Mouse (Mus musculus): ENCODE data around the gene Gja5. TPM values are rescaled to one million over a fixed set of nuclear protein-coding genes. Genes with fewer than 3 reads are reported as not detected.
A peak's percentile ranks its signal among the peaks of the same experiment; 100 is the strongest.

Gja5 gene
- polyA plus RNA-seq, 2 experiments: 10.3 to 25.7 TPM

GRCm38 (mm10) chr3:97032053-97032496 lies 127.6 kb downstream of the Gja5 start:
- Histone ChIP-seq H3K27me3 (ENCODE audit: control insufficient read depth, insufficient read depth, low read length) (no peaks in the 10 kb centered on the region), H3K9ac (ENCODE audit: low read depth, low read length, severe bottlenecking) (peak overlapping the region; percentile 25; the same call in 1 of the 2 replicates), H3K27ac (replicated peaks; ENCODE audit: low read depth, low read length) (no peak overlapping the region), H3K4me3 (replicated peaks; ENCODE audit: low read length) (peak overlapping the region; percentile 34), H3K4me2 (replicated peaks; ENCODE audit: low read depth, low read length, severe bottlenecking) (peak overlapping the region; percentile 52), H3K4me1 (ENCODE audit: control insufficient read depth, insufficient read depth, low read length) (0 out of 2 replicates have a peak, but pooled peaks cover 3% of the 10 kb centered on the region), H3K36me3 (ENCODE audit: control insufficient read depth, insufficient read depth, low read length) (no peaks in the 10 kb centered on the region), H3K9me3 (ENCODE audit: control insufficient read depth, low read length) (no peaks in the 10 kb centered on the region)
- ATAC-seq (ENCODE audit: low FRiP score, low read depth) (no peak), DNase-seq (ENCODE audit: low spot score) (peak; percentile 27)
- under 1% methylated on average over 10 of the region's 10 CpGs for WGBS
- no peak for TF ChIP-seq POLR2A (IDR thresholded peaks at IDR 0.05; ENCODE audit: borderline replicate concordance, extremely low read depth, insufficient read depth, insufficient read length)

DNA sequence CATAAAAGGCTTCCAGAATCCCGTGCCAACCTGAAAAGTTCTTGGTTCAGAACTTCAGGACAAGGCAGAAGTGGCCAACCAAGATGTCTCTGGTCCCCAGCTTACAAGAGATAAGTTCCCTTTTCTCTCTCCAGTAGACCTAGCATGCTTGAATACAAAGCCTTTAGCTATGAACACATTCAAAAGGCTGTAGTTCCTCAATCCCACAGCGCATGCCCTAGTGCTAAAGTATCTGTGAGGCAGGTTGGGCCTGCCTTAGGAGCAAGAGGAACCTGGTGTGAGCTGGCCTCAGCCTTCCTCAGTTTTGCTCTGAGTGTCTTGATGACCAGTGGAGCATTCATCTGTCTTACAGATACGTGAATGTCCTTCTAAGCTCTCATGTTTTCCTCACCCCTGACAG lies 131.1 kb downstream of the Gja5 start:
- WGBS: 86% methylated on average over 3 of the region's 3 CpGs
- Histone ChIP-seq H3K9me3 (ENCODE audit: control insufficient read depth, low read length) (no peaks in the 10 kb centered on the region), H3K36me3 (ENCODE audit: control insufficient read depth, insufficient read depth, low read length) (no peaks in the 10 kb centered on the region), H3K27ac (replicated peaks; ENCODE audit: low read depth, low read length) (no peak overlapping the region), H3K27me3 (ENCODE audit: control insufficient read depth, insufficient read depth, low read length) (no peaks in the 10 kb centered on the region), H3K9ac (ENCODE audit: low read depth, low read length, severe bottlenecking) (no peak overlapping the region), H3K4me3 (replicated peaks; ENCODE audit: low read length) (no peak overlapping the region), H3K4me1 (ENCODE audit: control insufficient read depth, insufficient read depth, low read length) (0 out of 2 replicates have a peak, but pooled peaks cover 5% of the 10 kb centered on the region), H3K4me2 (replicated peaks; ENCODE audit: low read depth, low read length, severe bottlenecking) (no peak overlapping the region)
- ATAC-seq (ENCODE audit: low FRiP score, low read depth) (no peak), DNase-seq (ENCODE audit: low spot score) (no peak)
- no peak for TF ChIP-seq POLR2A (IDR thresholded peaks at IDR 0.05; ENCODE audit: borderline replicate concordance, extremely low read depth, insufficient read depth, insufficient read length)

DNA sequence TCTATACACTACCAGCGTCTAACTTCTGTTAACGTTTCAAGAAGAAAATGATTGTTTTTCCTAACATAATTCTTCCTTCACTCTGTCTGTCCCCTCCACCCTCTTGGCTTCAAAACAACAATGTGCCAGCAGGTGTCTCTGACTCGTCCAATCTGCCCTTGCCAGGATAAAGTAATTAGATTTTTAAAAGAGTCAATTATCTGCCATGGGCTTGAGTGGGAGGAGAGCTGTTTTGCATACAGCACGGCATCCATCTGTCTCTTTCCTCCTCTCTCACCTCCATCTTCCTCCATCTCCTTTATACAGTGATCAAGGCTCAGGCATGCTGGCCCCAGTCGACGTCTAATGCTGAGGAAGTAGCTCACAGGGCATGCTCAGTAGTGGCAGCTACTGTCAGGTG lies 132.6 kb downstream of the Gja5 start:
- Histone ChIP-seq H3K27me3 (ENCODE audit: control insufficient read depth, insufficient read depth, low read length) (no peaks in the 10 kb centered on the region), H3K27ac (replicated peaks; ENCODE audit: low read depth, low read length) (no peak overlapping the region), H3K4me2 (replicated peaks; ENCODE audit: low read depth, low read length, severe bottlenecking) (no peak overlapping the region), H3K4me3 (replicated peaks; ENCODE audit: low read length) (no peak overlapping the region), H3K36me3 (ENCODE audit: control insufficient read depth, insufficient read depth, low read length) (no peaks in the 10 kb centered on the region), H3K4me1 (ENCODE audit: control insufficient read depth, insufficient read depth, low read length) (0 out of 2 replicates have a peak, but pooled peaks cover 5% of the 10 kb centered on the region), H3K9me3 (ENCODE audit: control insufficient read depth, low read length) (no peaks in the 10 kb centered on the region), H3K9ac (ENCODE audit: low read depth, low read length, severe bottlenecking) (no peak overlapping the region)
- no peak for ATAC-seq (ENCODE audit: low FRiP score, low read depth)
- DNase-seq (ENCODE audit: low spot score): no peak
- no peak for TF ChIP-seq POLR2A (IDR thresholded peaks at IDR 0.05; ENCODE audit: borderline replicate concordance, extremely low read depth, insufficient read depth, insufficient read length)
- 48% methylated on average over 6 of the region's 6 CpGs for WGBS

GRCm38 (mm10) chr3:97039721-97040120 lies 135.2 kb downstream of the Gja5 start:
- Histone ChIP-seq H3K4me3 (replicated peaks; ENCODE audit: low read length) (no peak overlapping the region), H3K9me3 (ENCODE audit: control insufficient read depth, low read length) (no peaks in the 10 kb centered on the region), H3K4me2 (replicated peaks; ENCODE audit: low read depth, low read length, severe bottlenecking) (no peak overlapping the region)

DNA sequence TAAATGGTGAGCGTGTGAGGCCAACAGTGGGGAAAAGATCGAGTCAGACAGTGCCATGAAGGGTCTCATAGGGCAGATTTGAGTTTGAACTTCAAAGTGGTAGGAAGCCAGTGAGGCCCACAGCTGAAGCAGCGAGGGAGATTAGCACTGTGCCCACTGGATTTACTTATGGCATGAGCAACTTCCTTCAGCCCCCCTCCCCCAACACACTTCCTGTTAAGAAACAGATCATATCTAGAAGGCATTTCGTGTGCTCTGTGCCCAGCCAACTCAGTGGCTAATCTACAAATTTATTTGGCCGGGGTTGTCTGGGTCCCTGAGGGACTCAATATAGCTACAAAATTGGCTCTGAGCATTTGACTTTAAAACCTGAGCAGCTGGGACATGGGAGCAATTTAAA lies 139.7 kb downstream of the Gja5 start:
- no peak for TF ChIP-seq POLR2A (IDR thresholded peaks at IDR 0.05; ENCODE audit: borderline replicate concordance, extremely low read depth, insufficient read depth, insufficient read length)
- DNase-seq (ENCODE audit: low spot score) (no peak), ATAC-seq (ENCODE audit: low FRiP score, low read depth) (no peak)
- 47% methylated on average over 5 of the region's 5 CpGs for WGBS
- Histone ChIP-seq H3K9ac (ENCODE audit: low read depth, low read length, severe bottlenecking) (no peak overlapping the region), H3K9me3 (ENCODE audit: control insufficient read depth, low read length) (no peaks in the 10 kb centered on the region), H3K4me1 (ENCODE audit: control insufficient read depth, insufficient read depth, low read length) (peaks cover 7% of the 10 kb centered on the region), H3K36me3 (ENCODE audit: control insufficient read depth, insufficient read depth, low read length) (no peaks in the 10 kb centered on the region), H3K27me3 (ENCODE audit: control insufficient read depth, insufficient read depth, low read length) (no peaks in the 10 kb centered on the region), H3K4me3 (replicated peaks; ENCODE audit: low read length) (no peak overlapping the region), H3K4me2 (replicated peaks; ENCODE audit: low read depth, low read length, severe bottlenecking) (no peak overlapping the region), H3K27ac (replicated peaks; ENCODE audit: low read depth, low read length) (no peak overlapping the region)

More at GRCm38 (mm10) chr3:97039721-97040120, 135.2 kb downstream of the Gja5 start:
- DNase-seq (ENCODE audit: low spot score): no peak
- 78% methylated on average over 6 of the region's 6 CpGs for WGBS
- no peak for TF ChIP-seq POLR2A (IDR thresholded peaks at IDR 0.05; ENCODE audit: borderline replicate concordance, extremely low read depth, insufficient read depth, insufficient read length)
- Histone ChIP-seq H3K27ac (replicated peaks; ENCODE audit: low read depth, low read length) (no peak overlapping the region), H3K9ac (ENCODE audit: low read depth, low read length, severe bottlenecking) (no peak overlapping the region), H3K27me3 (ENCODE audit: control insufficient read depth, insufficient read depth, low read length) (no peaks in the 10 kb centered on the region), H3K4me1 (ENCODE audit: control insufficient read depth, insufficient read depth, low read length) (peaks cover 9% of the 10 kb centered on the region), H3K36me3 (ENCODE audit: control insufficient read depth, insufficient read depth, low read length) (no peaks in the 10 kb centered on the region)
- ATAC-seq (ENCODE audit: low FRiP score, low read depth): no peak

DNA sequence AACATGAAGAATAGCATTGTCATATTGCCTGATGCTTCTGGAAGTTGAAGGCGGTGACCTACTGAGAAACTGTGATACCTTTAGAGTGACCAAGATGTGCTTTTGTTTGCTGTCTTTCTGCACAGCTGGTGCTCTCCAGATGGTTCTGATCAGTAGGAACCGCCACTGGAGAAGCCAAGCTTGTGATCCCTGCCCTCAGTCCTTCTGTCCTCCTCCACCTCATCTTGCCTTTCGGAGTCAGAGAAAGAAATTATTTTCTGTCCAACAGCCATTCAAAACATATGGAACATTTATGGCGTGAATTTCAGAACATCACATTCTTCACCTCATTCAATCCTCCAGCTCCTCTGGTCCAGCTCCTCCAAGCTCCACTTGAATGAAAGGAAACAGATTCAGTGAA lies 143.3 kb downstream of the Gja5 start:
- Histone ChIP-seq H3K27ac (replicated peaks; ENCODE audit: low read depth, low read length) (no peak overlapping the region), H3K4me1 (ENCODE audit: control insufficient read depth, insufficient read depth, low read length) (peaks cover 22% of the 10 kb centered on the region), H3K27me3 (ENCODE audit: control insufficient read depth, insufficient read depth, low read length) (no peaks in the 10 kb centered on the region), H3K4me2 (replicated peaks; ENCODE audit: low read depth, low read length, severe bottlenecking) (no peak overlapping the region), H3K4me3 (replicated peaks; ENCODE audit: low read length) (no peak overlapping the region), H3K9me3 (ENCODE audit: control insufficient read depth, low read length) (no peaks in the 10 kb centered on the region), H3K9ac (ENCODE audit: low read depth, low read length, severe bottlenecking) (no peak overlapping the region), H3K36me3 (ENCODE audit: control insufficient read depth, insufficient read depth, low read length) (no peaks in the 10 kb centered on the region)
- ATAC-seq (ENCODE audit: low FRiP score, low read depth) (no peak), DNase-seq (ENCODE audit: low spot score) (no peak)
- TF ChIP-seq POLR2A (IDR thresholded peaks at IDR 0.05; ENCODE audit: borderline replicate concordance, extremely low read depth, insufficient read depth, insufficient read length): no peak
- WGBS: 89% methylated on average over 4 of the region's 4 CpGs
